Mouse (Mus musculus) Patski (cell line): ENCODE data around the gene Sema5a. TPM values are rescaled to one million over a fixed set of nuclear protein-coding genes. Genes with fewer than 3 reads are reported as not detected.

Experiments
- ATAC-seq: fragments of 100-300 bp; one replicate; pipeline ENCODE4 v1.8.0; 2021
- CTCF ChIA-PET: fragments of 350-600 bp; sonication (Branson Sonifier 250); formaldehyde crosslinking; loops from one replicate; lab custom pipeline; 2022; ENCODE audit warnings: inconsistent platforms; lab: Charles Lee
- POLR2A ChIA-PET: fragments of 350-600 bp; sonication (Branson Sonifier 250); formaldehyde crosslinking; loops from one replicate; lab custom pipeline; 2022; ENCODE audit warnings: antibody characterized with exemption, inconsistent platforms; lab: Charles Lee
- DNase-seq: peaks from one replicate; pipeline ENCODE4 v3.0.0-alpha.2; 2011; ENCODE audit warnings: low read depth, low spot score
- H3K27me3 ChIP-seq: fragments of 371-371 bp; one replicate; pipeline ENCODE4 v1.5.1; 2021
- CTCF ChIP-seq: fragments of 100-300 bp; IDR thresholded peaks from one replicate; pipeline ENCODE4 v1.5.1; 2021
- in situ Hi-C: fragments of 300-500 bp; cut with MboI; formaldehyde crosslinking; loops from 3 replicates; pipeline ENCODE4 v1.11.1; 2018; ENCODE audit warnings: low pct_unique_long_range_greater_than_20kb, mixed read lengths
- polyA plus RNA-seq: library from polyadenylated mRNA; unstranded; gene quantifications from one replicate; pipeline ENCODE4 v1.2.3, GENCODE M21; 2021

The Sema5a gene
- polyA plus RNA-seq, 1 experiment from 2014 or later, result 69.9 TPM

- in situ Hi-C loops, result no loop called here
- POLR2A ChIA-PET, result no interaction called here
- CTCF ChIA-PET, result interaction anchor here (0.9 to 1.4 kb wide), 2 partner anchors 7 to 11 kb away, joined by 3 read pairs; no protein-coding TSS in a partner anchor
- no peak for ATAC-seq
- DNase-seq, result no peak
- H3K27me3 ChIP-seq, result no peaks in the 10 kb centered on the region
- no peak for TF ChIP-seq CTCF
Measured at GRCm38 (mm10) chr15:32407766-32408165, 163.2 kb downstream of the Sema5a start.

GRCm38 (mm10) chr15:32416291-32416690 is 171.7 kb downstream of the Sema5a start:
- DNase-seq (no peak), ATAC-seq (no peak)
- ChIA-PET POLR2A (no interaction called here), CTCF (no interaction called here)
- no peak for TF ChIP-seq CTCF
- H3K27me3 ChIP-seq, result no peaks in the 10 kb centered on the region
- in situ Hi-C loops, result no loop called here

GRCm38 (mm10) chr15:32422631-32423030 is 178.0 kb downstream of the Sema5a start:
- no peaks in the 10 kb centered on the region for H3K27me3 ChIP-seq
- CTCF ChIA-PET, result no interaction called here
- TF ChIP-seq CTCF, result no peak
- no peak for DNase-seq
- POLR2A ChIA-PET, result no interaction called here
- ATAC-seq, result no peak
- in situ Hi-C loops, result no loop called here

- H3K27me3 ChIP-seq, result no peaks in the 10 kb centered on the region
- ChIA-PET POLR2A (no interaction called here), CTCF (interaction anchor here (0.9 to 1.0 kb wide), 2 partner anchors 10 to 27 kb away, joined by 3 to 4 read pairs; no protein-coding TSS in a partner anchor)
- no peak for TF ChIP-seq CTCF
- in situ Hi-C loops, result no loop called here
- ATAC-seq, result no peak
- no peak for DNase-seq
Measured at GRCm38 (mm10) chr15:32423061-32423460, 178.5 kb downstream of the Sema5a start.

- in situ Hi-C loops, result no loop called here
- POLR2A ChIA-PET, result no interaction called here
- H3K27me3 ChIP-seq, result no peaks in the 10 kb centered on the region
- CTCF ChIA-PET, result no interaction called here
- TF ChIP-seq CTCF, result no peak
- ATAC-seq (no peak), DNase-seq (no peak)
Measured at GRCm38 (mm10) chr15:32427188-32427924, 182.7 kb downstream of the Sema5a start.

- no peaks in the 10 kb centered on the region for H3K27me3 ChIP-seq
- ChIA-PET POLR2A (interaction anchor here (1.1 to 1.2 kb wide), 2 partner anchors 94 to 168 kb away, joined by 3 to 4 read pairs; no protein-coding TSS in a partner anchor), CTCF (interaction anchor here (1.3 to 1.6 kb wide), 3 partner anchors 9 to 187 kb away, joined by 3 to 6 read pairs (median 4); partner anchors contain the start of gene Sema5a)
- in situ Hi-C loops, result no loop called here
- no peak for TF ChIP-seq CTCF
- ATAC-seq (peak; percentile 76), DNase-seq (peak; percentile 56)
Measured at GRCm38 (mm10) chr15:32432927-32433832, 188.6 kb downstream of the Sema5a start.

GRCm38 (mm10) chr15:32433833-32434155 is 189.2 kb downstream of the Sema5a start:
- ATAC-seq (no peak), DNase-seq (no peak)
- H3K27me3 ChIP-seq, result no peaks in the 10 kb centered on the region
- POLR2A ChIA-PET, result interaction anchor here (1.2 kb wide), 1 partner anchor 95 kb away, joined by 4 read pairs; no protein-coding TSS in a partner anchor
- CTCF ChIA-PET, result interaction anchor here (1.3 kb wide), 1 partner anchor 41 kb away, joined by 3 read pairs; no protein-coding TSS in a partner anchor
- in situ Hi-C loops, result no loop called here
- TF ChIP-seq CTCF, result no peak

GRCm38 (mm10) chr15:32434274-32434673 is 189.7 kb downstream of the Sema5a start:
- in situ Hi-C loops, result no loop called here
- no peak for DNase-seq
- POLR2A ChIA-PET, result no interaction called here
- no peaks in the 10 kb centered on the region for H3K27me3 ChIP-seq
- no peak for ATAC-seq
- TF ChIP-seq CTCF, result no peak
- CTCF ChIA-PET, result interaction anchor here (1.3 to 2.4 kb wide), 2 partner anchors 41 to 188 kb away, joined by 3 to 10 read pairs; no protein-coding TSS in a partner anchor

GRCm38 (mm10) chr15:32437654-32438053 is 193.0 kb downstream of the Sema5a start:
- H3K27me3 ChIP-seq, result no peaks in the 10 kb centered on the region
- in situ Hi-C loops, result loop anchor here (5.0 kb wide), 1 partner anchor 190 kb away; no protein-coding TSS in a partner anchor
- ChIA-PET POLR2A (no interaction called here), CTCF (no interaction called here)
- DNase-seq (no peak), ATAC-seq (peak; percentile 73)
- peak; percentile 81 for TF ChIP-seq CTCF

- ChIA-PET CTCF (interaction anchor here (1.1 kb wide), 1 partner anchor 195 kb away, joined by 5 read pairs; no protein-coding TSS in a partner anchor), POLR2A (no interaction called here)
- no peaks in the 10 kb centered on the region for H3K27me3 ChIP-seq
- no peak for TF ChIP-seq CTCF
- ATAC-seq (no peak), DNase-seq (no peak)
- in situ Hi-C loops, result no loop called here
Measured at GRCm38 (mm10) chr15:32442745-32443144, 198.1 kb downstream of the Sema5a start.
